Mouse (Mus musculus): Measurements from ENCODE around the gene Lrrc43. TPM values are rescaled to one million over a fixed set of nuclear protein-coding genes. Genes with fewer than 3 reads are reported as not detected.

The Lrrc43 gene
- total RNA-seq, 2 experiments from 2014 or later, result 1.1 to 1.5 TPM

- no peak for DNase-seq (ENCODE audit: low spot score in 2 of 2)
Observed at GRCm38 (mm10) chr5:123514871-123515270, 25.8 kb downstream of the Lrrc43 start.

- DNase-seq (ENCODE audit: low spot score in 2 of 2), result no peak
Observed at GRCm38 (mm10) chr5:123520666-123521065, 31.6 kb downstream of the Lrrc43 start.

GRCm38 (mm10) chr5:123521621-123522020 lies 32.5 kb downstream of the Lrrc43 start:
- DNase-seq (ENCODE audit: low spot score in 2 of 2), result no peak

- DNase-seq (ENCODE audit: low spot score in 2 of 2), result no peak
Observed at GRCm38 (mm10) chr5:123522166-123522565, 33.1 kb downstream of the Lrrc43 start.

- peak; percentile 97 to 98 for DNase-seq (ENCODE audit: low spot score in 2 of 2)
Observed at GRCm38 (mm10) chr5:123523692-123524392, 34.7 kb downstream of the Lrrc43 start, which contains the start of gene Diablo. Gene Diablo, minus strand, starts transcription at chr5:123524176.

GRCm38 (mm10) chr5:123524393-123524750 lies 35.3 kb downstream of the Lrrc43 start:
- no peak for DNase-seq (ENCODE audit: low spot score in 2 of 2)

- no peak for DNase-seq (ENCODE audit: low spot score in 2 of 2)
Observed at GRCm38 (mm10) chr5:123525281-123525680, 36.2 kb downstream of the Lrrc43 start, which contains the start of gene Gm49027. Gene Gm49027, minus strand, starts transcription at chr5:123525488.

- no peak for DNase-seq (ENCODE audit: low spot score in 2 of 2)
Observed at GRCm38 (mm10) chr5:123525916-123526495, 36.9 kb downstream of the Lrrc43 start.

GRCm38 (mm10) chr5:123528641-123529040 lies 39.5 kb downstream of the Lrrc43 start:
- DNase-seq (ENCODE audit: low spot score in 2 of 2), result no peak

- DNase-seq (ENCODE audit: low spot score in 2 of 2), result no peak
Observed at GRCm38 (mm10) chr5:123530056-123530455, 41.0 kb downstream of the Lrrc43 start.

- DNase-seq (ENCODE audit: low spot score in 2 of 2), result no peak
Observed at GRCm38 (mm10) chr5:123533801-123534200, 44.7 kb downstream of the Lrrc43 start.

GRCm38 (mm10) chr5:123555693-123556092 lies 66.6 kb downstream of the Lrrc43 start:
- DNase-seq (ENCODE audit: low spot score in 2 of 2), result no peak

- peak; percentile 39 to 73 for DNase-seq (ENCODE audit: low spot score in 2 of 2)
Observed at GRCm38 (mm10) chr5:123556451-123556850, 67.3 kb downstream of the Lrrc43 start.

Small RNAs within 50 kb of the gene (microRNA-seq; reads per million reads assigned to microRNA genes)
- 1.4 to 1.8 reads per million in 2 experiments for gene Mir7647

Other genes starting within 250 kb of the Lrrc43 start
- gene Wdr66, start 237.2 kb upstream of the Lrrc43 start, total RNA-seq (2021), result 1 to 10 TPM; 3.7 to 5.4 TPM
- 10 to 100 TPM; 66.9 TPM for gene Bcl7a, start 145.5 kb upstream of the Lrrc43 start, total RNA-seq (2021)
- gene Mlxip, start 94.5 kb upstream of the Lrrc43 start, total RNA-seq (2021), result 10 to 100 TPM; 22.9 to 25.2 TPM
- not detected for gene Il31, start 184 bp downstream of the Lrrc43 start, total RNA-seq (2021)
- 1 to 10 TPM; 1.5 TPM for gene B3gnt4, start 21.2 kb downstream of the Lrrc43 start, total RNA-seq (2021)
- gene Diablo, start 34.9 kb downstream of the Lrrc43 start, total RNA-seq (2021), result 10 to 100 TPM; 46.6 to 47.6 TPM
- gene Gm49027, start 36.2 kb downstream of the Lrrc43 start, total RNA-seq (2021), result 1 to 10 TPM; 7.1 to 7.3 TPM
- 10 to 100 TPM; 72.9 to 76.5 TPM for gene Vps33a, start 83.7 kb downstream of the Lrrc43 start, total RNA-seq (2021)
- gene Clip1, start 195.3 kb downstream of the Lrrc43 start, total RNA-seq (2021), result 100 to 1,000 TPM; 112 to 122 TPM
- 10 to 100 TPM; 44.3 to 50.0 TPM for gene Zcchc8, start 231.8 kb downstream of the Lrrc43 start, total RNA-seq (2021)

Data from layer of hippocampus, postnatal 14 days (tissue).